Mouse (Mus musculus) kidney, postnatal 36 days (tissue): ENCODE data around the gene Pik3cd.
"Not testable (repeated sequence)": the region's sequence is repeated elsewhere in the genome, so short reads cannot be mapped to it uniquely, and the experiment has no call there.

Experiments
- DNase-seq, 2 experiments: peaks; one replicate each; pipeline ENCODE4 v3.0.0; 2021 to 2022; ENCODE audit warnings: mixed read lengths in 2 of 2

The Pik3cd gene

GRCm38 (mm10) chr4:149702210-149702979 lies at the start of gene Pik3cd:
TSS of gene Pik3cd (minus strand) at chr4:149702571.
- peak in 1 of 2 experiments; percentile 27 for DNase-seq

DNA sequence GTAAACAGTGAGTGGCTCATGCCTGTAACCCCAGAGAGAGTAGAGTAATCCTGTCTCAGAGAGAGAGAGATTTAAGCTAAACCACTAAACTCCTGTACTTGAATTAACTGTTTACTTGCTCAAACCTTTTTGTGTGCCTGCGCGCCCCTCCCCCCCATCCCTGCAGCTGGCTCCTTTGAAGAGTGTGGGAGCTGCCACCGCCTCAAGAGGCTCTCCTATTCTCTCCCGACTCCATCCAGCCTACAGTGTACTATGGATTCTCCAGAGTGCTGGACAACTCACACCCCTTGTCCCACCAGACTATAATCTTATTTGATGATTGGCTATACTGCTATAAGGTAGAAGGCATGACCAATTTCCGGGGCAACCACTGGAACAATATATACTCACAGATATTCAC lies 48.3 kb upstream of the Pik3cd start:
- DNase-seq, result no peak

DNA sequence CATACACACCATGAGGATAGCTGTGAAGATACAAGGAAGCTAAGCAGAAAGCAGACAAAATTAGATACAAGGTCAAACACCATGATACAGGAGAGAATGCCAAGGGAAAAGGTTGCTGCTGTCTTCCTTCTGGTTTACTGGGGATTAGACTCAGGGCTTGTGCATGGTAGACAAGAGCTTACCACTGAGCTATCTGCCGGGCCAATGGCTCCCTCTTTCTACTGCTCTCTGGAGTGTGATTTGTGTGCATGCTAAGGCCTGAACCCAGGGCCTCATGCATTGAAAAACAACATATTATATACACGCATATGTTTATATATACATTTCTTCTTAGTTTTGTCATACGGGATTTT lies 47.3 kb upstream of the Pik3cd start:
- not testable (repeated sequence) for DNase-seq

DNA sequence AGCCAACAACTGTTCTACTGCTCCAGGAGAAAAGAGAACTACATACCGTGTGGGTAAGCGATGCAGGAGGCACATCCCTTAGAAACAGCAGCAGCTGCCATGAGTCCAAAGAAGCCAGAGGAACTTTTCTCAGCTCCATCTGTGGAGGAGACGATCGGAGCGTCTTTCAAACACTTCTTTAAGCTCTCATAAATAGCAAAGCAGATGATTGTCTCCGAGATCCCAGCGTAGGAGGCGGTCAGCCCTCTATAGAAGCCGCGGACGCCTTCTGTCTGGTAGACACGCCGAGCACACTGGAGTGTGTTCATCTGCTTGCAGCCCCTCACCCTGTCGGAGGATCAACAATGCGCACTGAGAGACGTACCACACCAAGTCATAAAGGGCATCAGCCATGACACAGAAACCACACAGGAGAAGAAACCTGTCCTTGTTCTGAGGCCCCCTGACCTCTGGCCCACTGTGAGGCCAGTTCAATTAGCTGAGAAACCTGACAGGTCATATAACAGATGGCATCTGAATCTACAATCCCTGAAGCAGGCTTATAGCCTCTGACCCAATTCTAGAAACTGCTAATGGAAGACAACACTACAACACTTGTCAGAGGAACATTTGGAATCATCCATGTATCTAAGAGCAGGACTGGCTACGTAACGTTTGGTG lies 46.8 kb upstream of the Pik3cd start:
- DNase-seq, result no peak

GRCm38 (mm10) chr4:149744119-149744518 lies 41.7 kb upstream of the Pik3cd start:
- DNase-seq, result no peak

DNA sequence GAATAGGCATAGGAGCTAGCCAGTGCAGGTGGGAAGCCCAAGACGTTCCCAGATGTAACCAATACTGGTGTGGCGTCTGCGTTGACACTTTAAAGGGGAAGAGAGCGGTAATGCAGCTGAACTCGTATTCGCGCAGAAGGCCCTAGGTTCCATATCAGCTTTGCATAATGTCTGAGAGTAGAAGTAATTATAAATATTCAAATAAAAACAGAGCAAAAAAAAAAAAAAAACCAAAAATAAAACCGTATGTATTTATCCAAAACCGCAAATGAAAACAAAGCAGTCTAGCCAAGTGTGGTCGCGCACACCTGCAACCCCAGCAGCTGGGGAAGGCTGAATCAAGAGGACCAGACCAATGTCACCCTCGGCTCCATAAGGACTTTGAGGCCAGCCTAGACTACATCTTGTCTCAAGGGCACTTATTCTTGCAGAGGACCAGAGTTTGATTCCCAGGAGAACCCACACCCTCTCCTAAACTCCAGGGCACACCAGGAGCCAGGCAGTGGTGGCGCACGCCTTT lies 39.7 kb upstream of the Pik3cd start:
- DNase-seq, result no peak

GRCm38 (mm10) chr4:149740301-149740700 lies 37.9 kb upstream of the Pik3cd start:
- DNase-seq, result no peak

- no peak for DNase-seq
Observed at GRCm38 (mm10) chr4:149739478-149739877, 37.1 kb upstream of the Pik3cd start.

DNA sequence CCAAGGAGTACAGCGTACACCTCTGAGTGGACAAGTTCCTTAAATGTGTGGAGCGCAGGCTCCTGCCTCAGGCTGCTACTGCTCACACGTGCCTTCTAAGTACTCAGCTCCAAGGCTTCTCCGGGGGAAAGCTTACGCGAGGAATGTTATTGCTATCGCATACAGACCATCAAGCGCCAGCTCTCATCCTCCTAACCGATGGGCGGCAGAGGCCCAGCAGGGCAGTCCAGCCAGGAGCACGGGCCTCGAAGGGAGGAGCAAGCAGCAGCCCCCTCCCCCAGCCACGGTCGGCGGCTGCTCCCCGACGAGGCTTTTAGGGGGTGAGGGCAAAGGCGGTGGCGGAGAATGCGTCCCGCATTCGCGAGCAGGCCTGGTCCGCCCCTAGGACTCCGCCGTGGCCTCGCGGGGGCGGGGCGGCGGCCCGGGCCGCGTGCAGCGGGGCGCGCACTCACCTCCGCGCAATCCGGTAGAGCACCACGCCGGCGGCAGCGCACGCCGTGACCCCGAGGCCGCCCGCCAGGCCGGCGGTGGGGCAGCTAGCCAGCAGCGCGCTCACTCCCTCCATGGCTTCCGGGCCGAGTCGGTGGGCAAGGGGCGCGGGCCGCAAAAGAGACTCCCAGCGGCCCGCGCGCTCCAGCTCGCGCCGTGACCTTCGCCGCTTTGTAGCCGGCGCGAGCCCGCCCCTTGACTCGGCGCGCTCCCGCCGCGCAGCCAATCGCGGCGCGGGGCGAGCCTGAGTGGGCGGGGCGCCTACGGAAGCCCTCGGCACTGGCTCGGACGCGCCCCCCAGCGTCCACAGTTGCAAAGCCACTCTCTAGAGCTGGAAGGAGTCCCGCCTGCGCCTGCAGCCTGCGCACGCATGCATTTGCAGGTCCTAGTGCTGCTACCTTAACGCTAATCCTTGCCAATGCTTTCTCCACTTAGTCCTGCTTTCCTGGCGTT lies 35.3 kb upstream of the Pik3cd start, which contains the start of gene Tmem201:
TSS of gene Tmem201 (minus strand) at position 662 of the 942 bp plus-strand sequence.
- peak; percentile 95 to 99 for DNase-seq

DNA sequence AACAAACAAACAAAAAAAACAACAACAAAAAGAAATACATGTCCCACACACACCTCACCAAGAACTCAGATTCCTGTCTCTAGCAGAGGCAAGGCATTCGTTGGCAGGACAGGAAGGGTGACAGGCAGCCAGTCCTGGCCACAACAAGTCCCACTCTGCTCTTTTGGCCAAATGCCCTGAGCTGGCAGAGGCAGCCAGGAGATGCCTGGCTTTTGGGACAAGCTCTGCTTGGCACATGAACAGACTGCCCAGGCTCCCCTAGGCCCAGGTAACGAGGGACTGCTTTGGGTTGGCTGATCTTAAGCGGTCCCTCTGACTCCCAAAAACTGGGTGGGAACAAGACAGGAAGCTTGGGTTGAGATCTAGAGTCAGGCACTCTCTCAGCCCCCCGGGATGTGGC lies 34.2 kb upstream of the Pik3cd start:
- DNase-seq, result peak; percentile 70 to 82

DNA sequence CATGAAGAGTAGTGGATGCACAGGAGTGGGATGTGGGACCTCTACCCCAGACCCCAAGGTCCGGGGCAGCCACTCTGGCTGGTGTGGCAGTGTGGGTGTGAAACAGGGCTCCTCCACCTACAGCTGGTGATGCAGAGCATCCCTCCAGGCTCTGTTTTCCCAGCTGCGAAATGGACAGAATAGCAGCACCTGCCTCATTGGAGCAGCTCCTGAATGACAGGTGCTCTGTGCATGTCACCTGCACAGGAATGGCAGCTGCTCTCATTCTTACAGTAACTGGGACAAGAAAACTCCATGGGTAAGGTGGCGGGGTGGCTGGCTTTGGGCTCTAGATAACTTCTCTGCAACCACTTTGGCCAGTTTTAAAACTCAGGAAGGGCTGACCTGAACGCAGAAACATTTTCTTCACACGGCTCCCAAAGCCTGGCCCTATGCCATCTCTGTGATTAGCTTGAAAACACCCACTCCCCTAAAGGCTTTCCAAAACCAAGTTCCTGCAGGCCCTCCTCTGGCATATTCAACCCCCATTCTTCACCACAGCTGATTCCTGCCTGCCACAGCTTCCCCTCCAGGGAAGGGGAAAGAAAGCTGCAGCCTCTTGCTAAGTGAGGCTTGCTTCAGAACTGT lies 33.4 kb upstream of the Pik3cd start:
- DNase-seq, result no peak

GRCm38 (mm10) chr4:149734730-149735475 lies 32.5 kb upstream of the Pik3cd start:
- DNase-seq, result no peak

- DNase-seq, result no peak
Observed at GRCm38 (mm10) chr4:149734246-149734645, 31.9 kb upstream of the Pik3cd start.

DNA sequence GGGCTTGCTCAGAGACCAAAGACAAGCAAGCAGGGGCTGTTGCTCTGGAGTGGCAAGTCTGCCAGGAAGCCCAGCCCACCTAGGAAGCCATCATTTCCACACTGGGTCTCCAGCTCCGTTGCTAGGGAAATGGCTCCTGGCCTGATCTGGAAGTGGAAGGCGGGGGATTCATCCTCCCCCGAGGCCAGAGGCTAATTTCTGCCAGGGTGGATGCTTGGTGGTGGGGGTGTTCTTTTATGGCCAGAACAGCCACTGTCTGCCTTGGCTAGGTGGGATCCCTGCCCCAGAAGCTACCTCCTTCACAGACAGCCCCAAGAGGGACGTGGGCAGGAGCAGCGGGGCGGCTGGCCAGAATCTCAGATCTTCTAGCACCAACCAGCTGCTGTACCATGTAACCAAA lies 31.4 kb upstream of the Pik3cd start:
- peak; percentile 32 to 37 for DNase-seq

DNA sequence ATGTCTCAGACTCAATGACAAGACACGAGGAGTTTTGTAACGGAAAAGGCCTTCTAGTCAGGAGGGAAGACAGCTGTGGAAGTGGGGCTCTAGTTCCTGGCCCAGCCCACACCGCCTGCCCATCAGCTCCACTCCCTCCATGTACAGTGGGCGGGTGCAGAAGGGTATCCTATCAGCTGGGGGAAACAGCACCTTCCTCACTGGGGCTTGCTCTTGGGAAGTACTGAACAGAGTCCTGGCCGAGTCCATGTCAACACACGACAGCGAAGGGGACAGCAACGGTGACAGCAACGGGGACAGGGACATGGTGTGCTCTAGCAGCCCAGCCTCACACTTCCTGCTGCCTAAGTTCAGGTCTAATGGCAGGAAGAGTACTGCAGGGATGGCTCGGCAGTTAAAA lies 30.4 kb upstream of the Pik3cd start:
- peak; percentile 38 to 60 for DNase-seq

DNA sequence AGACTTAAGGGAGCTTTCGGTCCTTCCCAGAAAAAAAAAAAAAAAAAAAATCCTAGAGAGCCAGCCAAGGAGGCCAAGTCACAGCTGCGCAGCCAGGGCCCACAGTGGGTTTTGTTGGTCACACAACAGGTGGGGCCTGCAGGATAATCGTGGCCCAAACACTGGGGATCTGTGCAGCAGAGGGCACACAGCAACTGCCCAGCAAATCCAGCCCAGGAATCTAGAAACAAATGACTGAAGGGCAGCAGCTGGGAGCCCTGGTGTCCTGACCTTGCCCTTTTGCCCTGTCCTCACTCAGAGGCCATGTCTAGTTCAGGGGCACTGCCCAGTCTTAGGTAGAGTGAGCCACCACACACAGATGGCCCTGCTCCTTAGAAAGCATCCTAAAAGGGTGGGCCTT lies 29.9 kb upstream of the Pik3cd start:
- no peak for DNase-seq

DNA sequence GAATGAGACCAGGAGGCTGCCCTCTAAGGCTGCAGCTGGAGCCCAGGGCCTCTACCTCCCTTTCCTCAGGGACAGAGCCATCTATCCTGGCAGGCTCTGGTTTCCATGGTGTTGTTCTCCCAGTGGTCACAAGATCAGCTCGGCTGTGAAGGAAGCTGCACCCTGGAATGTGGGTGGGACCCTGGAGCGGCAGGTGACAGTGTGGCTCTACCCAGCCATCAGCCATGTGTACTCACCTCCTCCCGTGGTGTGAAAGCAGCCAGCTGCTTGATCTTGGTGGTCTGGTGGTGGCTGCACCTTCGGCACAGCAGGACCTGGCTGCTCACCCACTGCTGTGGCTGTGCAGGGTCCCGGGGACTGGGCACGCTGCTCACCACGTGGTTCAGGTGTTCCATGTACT lies 28.5 kb upstream of the Pik3cd start:
- no peak for DNase-seq

- DNase-seq, result peak; percentile 63 to 67
Observed at GRCm38 (mm10) chr4:149728810-149729209, 26.4 kb upstream of the Pik3cd start.

GRCm38 (mm10) chr4:149727636-149728035 lies 25.3 kb upstream of the Pik3cd start:
- no peak for DNase-seq

GRCm38 (mm10) chr4:149725661-149726350 lies 23.4 kb upstream of the Pik3cd start:
- DNase-seq, result peak; percentile 88 to 96

DNA sequence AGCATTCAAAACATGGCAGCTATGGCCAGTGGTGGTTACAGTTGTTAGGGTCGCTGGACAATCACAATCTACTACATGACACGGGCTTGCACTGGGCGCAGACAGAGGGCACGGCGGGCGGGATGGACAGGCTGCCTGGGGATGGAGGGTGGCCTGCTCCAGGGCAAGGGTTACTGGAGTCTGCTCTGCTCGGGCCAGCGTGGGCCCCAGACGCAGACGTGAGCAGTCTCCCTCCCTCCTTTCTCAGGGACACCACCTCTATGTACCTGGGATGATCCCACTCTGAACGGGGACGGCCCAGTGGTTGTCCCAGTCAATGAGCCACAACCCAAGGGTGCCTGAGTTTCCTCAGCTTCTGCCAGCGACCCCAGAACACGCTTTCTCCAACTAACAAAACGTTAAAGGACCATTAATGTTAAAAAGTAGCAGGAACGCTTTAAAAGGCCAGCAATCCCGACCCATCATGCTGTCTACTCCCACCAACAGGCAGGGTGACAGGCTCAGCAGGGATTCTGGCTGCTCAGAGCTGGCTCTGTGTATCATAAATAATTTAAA lies 22.6 kb upstream of the Pik3cd start:
- DNase-seq, result no peak
